Mouse (Mus musculus) midbrain, embryonic 11.5 days (tissue): ENCODE measurements around the gene Cdk9. TPM values are rescaled to one million over a fixed set of nuclear protein-coding genes. Genes with fewer than 3 reads are reported as not detected.

Experiments used
- ATAC-seq: fragments of 200-750 bp; cut with Nextera tagmentation; 2 replicates; pipeline ENCODE4 v1.8.0; 2017; ENCODE audit warnings: moderate TSS enrichment, moderate library complexity; ENCODE audit not compliant: low FRiP score
- DNase-seq: peaks from one replicate; pipeline ENCODE4 v3.0.0; 2015; ENCODE audit warnings: low spot score; ENCODE audit errors: missing footprints
- H3K27ac ChIP-seq: fragments of 300-500 bp; sonication (generic); 2 replicates; pipeline ENCODE4 v1.5.1; 2014; ENCODE audit warnings: low read depth, low read length
- H3K27me3 ChIP-seq: fragments of 300-500 bp; sonication (generic); 2 replicates; pipeline ENCODE4 v1.6.1; 2014; ENCODE audit warnings: mild to moderate bottlenecking, low read length, moderate library complexity, mixed read lengths; ENCODE audit not compliant: control insufficient read depth, insufficient read depth
- H3K36me3 ChIP-seq: fragments of 300-500 bp; sonication (generic); 2 replicates; pipeline ENCODE4 v1.6.1; 2014; ENCODE audit warnings: mild to moderate bottlenecking, low read length, moderate library complexity, mixed read lengths; ENCODE audit not compliant: control insufficient read depth, insufficient read depth
- H3K4me1 ChIP-seq: fragments of 300-500 bp; sonication (generic); 2 replicates; pipeline ENCODE4 v1.6.1; 2014; ENCODE audit warnings: low read length; ENCODE audit not compliant: control insufficient read depth, insufficient read depth
- H3K4me2 ChIP-seq: fragments of 300-500 bp; sonication (generic); 2 replicates; pipeline ENCODE4 v1.6.1; 2014; ENCODE audit warnings: mild to moderate bottlenecking, moderate library complexity
- H3K4me3 ChIP-seq: fragments of 300-500 bp; sonication (generic); 2 replicates; pipeline ENCODE4 v1.5.1; 2014; ENCODE audit warnings: low read depth, low read length
- H3K9ac ChIP-seq: fragments of 300-500 bp; sonication (generic); 2 replicates; pipeline ENCODE4 v1.6.1; 2014; ENCODE audit warnings: low read length
- H3K9me3 ChIP-seq: fragments of 300-500 bp; sonication (generic); 2 replicates; pipeline ENCODE4 v1.6.1; 2016; ENCODE audit warnings: low read length; ENCODE audit not compliant: control insufficient read depth
- WGBS: fragments of 180-500 bp; shearing (Covaris S2); extraction: QIAGEN DNeasy Blood & Tissue Kit; methylation state at CpG from one replicate; pipeline ENCODE4 v1.1.7; 2014; 5-methylcytosine and 5-hydroxymethylcytosine counted together
- polyA plus RNA-seq: library from polyadenylated mRNA; unstranded; fragments of >200 nt; fragmentation: Nextera tagmentation; extraction: Ambion mirVana; gene quantifications from 2 replicates; pipeline ENCODE4 v1.2.1, GENCODE M21; 2014

The Cdk9 gene
- polyA plus RNA-seq, 1 experiment from 2014 or later, result 82.6 TPM

DNA sequence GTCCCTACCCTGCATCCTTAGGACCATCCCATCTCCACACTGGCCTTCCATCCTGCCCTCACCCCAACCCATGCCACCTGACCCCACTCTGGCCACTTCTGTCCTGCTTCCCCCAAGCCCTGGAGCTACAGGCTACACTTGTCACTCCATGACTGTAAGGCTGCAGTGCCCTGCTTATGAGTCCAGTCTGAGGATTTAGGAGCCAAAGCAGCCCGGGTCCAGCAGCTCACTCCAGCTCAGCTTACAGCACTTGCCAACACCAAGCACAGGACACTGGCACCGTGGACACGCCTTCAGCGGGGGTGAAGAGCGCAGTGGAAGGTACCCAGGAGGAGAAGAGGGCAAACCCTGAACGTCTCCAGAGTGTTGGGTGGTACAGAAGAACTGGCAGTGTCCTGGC lies 5.9 kb downstream of the Cdk9 start:
- Histone ChIP-seq H3K4me3 (no peak overlapping the region), H3K9me3 (no peaks in the 10 kb centered on the region), H3K4me2 (no peak overlapping the region), H3K27ac (no peak overlapping the region), H3K36me3 (peaks cover 29% of the 10 kb centered on the region), H3K9ac (no peak overlapping the region), H3K4me1 (peaks cover 8% of the 10 kb centered on the region), H3K27me3 (no peaks in the 10 kb centered on the region)
- no peak for DNase-seq
- 94% methylated on average over 6 of the region's 6 CpGs for WGBS
- no peak for ATAC-seq

- Histone ChIP-seq H3K27me3 (no peaks in the 10 kb centered on the region), H3K9ac (no peak overlapping the region), H3K4me1 (no peaks in the 10 kb centered on the region), H3K4me3 (no peak overlapping the region), H3K4me2 (no peak overlapping the region), H3K36me3 (peaks cover 28% of the 10 kb centered on the region), H3K9me3 (no peaks in the 10 kb centered on the region), H3K27ac (no peak overlapping the region)
- no peak for ATAC-seq
- no peak for DNase-seq
- WGBS, result 95% methylated on average over 7 of the region's 7 CpGs
Observed at GRCm38 (mm10) chr2:32705018-32705417, 7.9 kb downstream of the Cdk9 start.

- Histone ChIP-seq H3K4me3 (no peak within 1 kb of the TSS), H3K27ac (no peak within 1 kb of the TSS), H3K9ac (no peak within 1 kb of the TSS), H3K4me2 (no peak within 1 kb of the TSS), H3K36me3 (peaks cover 21% of the 10 kb centered on the region; the same call in 1 of the 2 replicates), H3K27me3 (no peaks in the 10 kb centered on the region), H3K4me1 (no peaks in the 10 kb centered on the region), H3K9me3 (no peaks in the 10 kb centered on the region)
- no peak for ATAC-seq
- DNase-seq, result no peak
- WGBS, result 92% methylated on average over 2 of the region's 2 CpGs
Observed at GRCm38 (mm10) chr2:32704021-32704421, 8.9 kb downstream of the Cdk9 start, which contains the start of gene Fpgs. Fpgs (minus strand) TSS chr2:32704145.

DNA sequence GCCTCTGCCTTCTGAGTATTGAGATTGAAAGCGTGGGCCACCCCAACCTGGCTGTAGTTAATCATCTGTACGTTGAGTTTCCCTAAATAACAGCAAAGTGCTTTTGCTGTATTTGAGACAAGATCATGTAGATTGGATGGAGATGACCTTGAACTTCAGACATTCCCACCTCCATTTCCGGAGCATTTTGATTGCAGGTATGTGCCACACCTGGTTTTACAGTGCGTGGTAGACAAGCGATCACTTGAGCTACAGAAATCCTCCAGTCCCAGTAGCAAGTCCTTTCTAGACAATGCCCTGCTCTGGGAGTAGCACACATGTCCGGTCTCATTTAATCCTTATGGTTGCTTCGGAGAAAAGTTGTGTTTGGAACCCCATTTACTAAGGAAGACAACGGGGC lies 9.8 kb downstream of the Cdk9 start:
- Histone ChIP-seq H3K9ac (no peak overlapping the region), H3K9me3 (no peaks in the 10 kb centered on the region), H3K27ac (no peak overlapping the region), H3K27me3 (no peaks in the 10 kb centered on the region), H3K36me3 (peaks cover 16% of the 10 kb centered on the region; the same call in 1 of the 2 replicates), H3K4me1 (no peaks in the 10 kb centered on the region), H3K4me3 (no peak overlapping the region), H3K4me2 (no peak overlapping the region)
- ATAC-seq (no peak), DNase-seq (no peak)
- 94% methylated on average over 8 of the region's 8 CpGs for WGBS

- DNase-seq (no peak), ATAC-seq (no peak)
- no peak overlapping the region for H3K4me3 ChIP-seq
Observed at GRCm38 (mm10) chr2:32700966-32701743, 11.7 kb downstream of the Cdk9 start.

DNA sequence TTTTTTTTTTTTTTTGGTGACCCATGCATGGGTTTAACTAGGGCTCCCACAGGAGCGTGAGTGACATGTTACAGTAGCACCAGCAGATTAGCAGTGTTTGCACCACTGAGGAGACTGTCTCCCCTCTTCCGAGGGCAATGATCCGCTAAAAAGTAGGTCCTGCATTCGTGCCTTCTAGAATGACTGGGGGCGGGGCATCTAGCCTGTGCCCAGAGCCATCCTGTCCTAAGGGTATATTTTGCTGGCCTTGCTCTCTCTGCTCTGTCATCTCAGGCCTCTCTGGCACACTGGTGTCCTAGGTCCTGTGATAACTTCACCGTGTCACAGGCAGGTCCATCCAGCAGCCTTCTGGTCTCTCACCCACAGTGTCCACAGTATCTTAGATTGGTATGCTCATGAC lies 13.2 kb downstream of the Cdk9 start:
- no peak overlapping the region for H3K9ac ChIP-seq
- H3K4me1 ChIP-seq, result no peaks in the 10 kb centered on the region
- WGBS, result 88% methylated on average over 6 of the region's 6 CpGs
- no peaks in the 10 kb centered on the region for H3K27me3 ChIP-seq
- no peak overlapping the region for H3K4me2 ChIP-seq
- H3K36me3 ChIP-seq, result 0 out of 2 replicates have a peak, but pooled peaks cover 2% of the 10 kb centered on the region
- no peaks in the 10 kb centered on the region for H3K9me3 ChIP-seq
- no peak for DNase-seq
- no peak for ATAC-seq
- H3K27ac ChIP-seq, result no peak overlapping the region
- no peak overlapping the region for H3K4me3 ChIP-seq

More at GRCm38 (mm10) chr2:32700966-32701743, 11.7 kb downstream of the Cdk9 start:
- 88% methylated on average over 14 of the region's 14 CpGs for WGBS
- peaks cover 8% of the 10 kb centered on the region; the same call in 1 of the 2 replicates for H3K36me3 ChIP-seq
- H3K27ac ChIP-seq, result no peak overlapping the region
- H3K4me2 ChIP-seq, result no peak overlapping the region
- H3K9me3 ChIP-seq, result no peaks in the 10 kb centered on the region
- no peak overlapping the region for H3K9ac ChIP-seq
- H3K4me1 ChIP-seq, result no peaks in the 10 kb centered on the region
- no peaks in the 10 kb centered on the region for H3K27me3 ChIP-seq

DNA sequence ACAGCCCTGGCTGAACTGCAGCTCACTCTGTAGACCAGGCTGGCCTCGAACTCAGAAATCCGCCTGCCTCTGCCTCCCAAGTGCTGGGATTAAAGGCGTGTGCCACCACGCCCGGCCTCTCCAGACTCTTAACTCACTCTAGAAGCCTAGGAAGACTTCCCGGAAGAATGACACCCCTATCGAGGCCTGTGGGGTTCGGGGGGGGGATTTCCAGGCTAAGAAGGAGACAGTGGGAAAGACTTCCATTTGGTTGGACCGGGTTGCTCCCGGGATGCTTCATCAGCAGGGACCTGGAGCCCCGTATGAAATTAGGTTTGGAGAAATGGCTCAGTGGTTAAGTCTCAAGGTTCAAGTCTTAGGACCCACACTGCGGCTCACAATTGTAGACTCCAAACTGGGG lies 18.2 kb downstream of the Cdk9 start:
- no peak overlapping the region; the same call in 1 of the 2 replicates for H3K9ac ChIP-seq
- peak overlapping the region; percentile 77 for H3K4me3 ChIP-seq
- 0 out of 2 replicates have a peak, but pooled peaks have one; percentile 6 for ATAC-seq
- H3K27ac ChIP-seq, result no peak overlapping the region
- WGBS, result 88% methylated on average over 12 of the region's 12 CpGs
- peak overlapping the region; percentile 93 for H3K4me2 ChIP-seq
- no peaks in the 10 kb centered on the region for H3K27me3 ChIP-seq
- no peaks in the 10 kb centered on the region for H3K9me3 ChIP-seq
- peaks cover 7% of the 10 kb centered on the region for H3K4me1 ChIP-seq
- H3K36me3 ChIP-seq, result no peaks in the 10 kb centered on the region
- DNase-seq, result no peak

- WGBS, result under 1% methylated on average over 51 of the region's 51 CpGs
- DNase-seq, result peak; percentile 99
- peak overlapping the region; percentile 77 for H3K4me3 ChIP-seq
Observed at GRCm38 (mm10) chr2:32693823-32694411, 19.0 kb downstream of the Cdk9 start.

GRCm38 (mm10) chr2:32693282-32693681 lies 19.6 kb downstream of the Cdk9 start:
- DNase-seq (no peak), ATAC-seq (no peak)
- Histone ChIP-seq H3K4me1 (peaks cover 7% of the 10 kb centered on the region), H3K27ac (no peak overlapping the region), H3K27me3 (no peaks in the 10 kb centered on the region), H3K4me2 (peak overlapping the region; percentile 93), H3K9ac (peak overlapping the region; percentile 86), H3K9me3 (no peaks in the 10 kb centered on the region), H3K36me3 (no peaks in the 10 kb centered on the region), H3K4me3 (peak overlapping the region; percentile 77)
- 25% methylated on average over 7 of the region's 7 CpGs for WGBS

More at GRCm38 (mm10) chr2:32693823-32694411, 19.0 kb downstream of the Cdk9 start:
- H3K36me3 ChIP-seq, result no peaks in the 10 kb centered on the region
- H3K9ac ChIP-seq, result peak overlapping the region; percentile 86
- H3K27me3 ChIP-seq, result no peaks in the 10 kb centered on the region
- ATAC-seq, result peak; percentile 99
- H3K4me1 ChIP-seq, result peaks cover 7% of the 10 kb centered on the region
- H3K27ac ChIP-seq, result no peak overlapping the region; the same call in 1 of the 2 replicates
- H3K4me2 ChIP-seq, result peak overlapping the region; percentile 93
- no peaks in the 10 kb centered on the region for H3K9me3 ChIP-seq
